Mouse (Mus musculus): ENCODE data around the gene Myh2.

- TF ChIP-seq POLR2A (IDR thresholded peaks at IDR 0.05; ENCODE audit: borderline replicate concordance, extremely low read depth, low read depth, low read length): no peak
- TF ChIP-seq CTCF (IDR thresholded peaks at IDR 0.05; ENCODE audit: insufficient read depth, low read length): no peak
These were observed 25.1 kb upstream of the Myh2 start for GRCm38 (mm10) chr11:67145482-67146408.
